In the genomic region with DNA sequence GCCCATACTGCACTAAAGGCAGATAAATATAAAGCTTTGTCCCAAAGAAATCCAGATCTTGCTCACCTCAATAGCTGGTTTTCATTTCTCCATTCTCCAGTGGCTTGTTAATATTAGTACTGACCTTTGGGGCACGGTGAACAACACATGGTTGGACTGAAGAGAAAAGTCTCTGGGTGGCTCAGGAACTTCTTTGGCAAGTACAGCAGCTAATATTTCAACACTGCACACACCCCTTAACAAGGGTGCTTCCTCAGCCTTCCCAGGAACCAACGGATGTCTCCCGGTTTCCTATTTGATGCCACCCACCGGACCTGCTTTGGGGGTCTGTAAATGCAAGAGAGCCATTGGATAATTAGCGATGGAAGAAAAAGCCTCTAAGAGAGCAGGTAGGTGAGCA, we compare ENCODE assay signal across 7 mouse cellular contexts. TPM values are rescaled to one million over a fixed set of nuclear protein-coding genes. Genes with fewer than 3 reads are reported as not detected.
DNase-seq lines count a peak whose midpoint lies in the region; ATAC-seq lines count a peak whose summit lies in the region.

A gene (minus strand): TSS at position 173 of the 400 bp plus-strand sequence.

- peaks cover 13% of the 10 kb centered on the region for H3K36me3 ChIP-seq in megakaryocyte, embryonic 14.5 days (replicated peaks; ENCODE audit: low read length)
- peaks cover 13% of the 10 kb centered on the region for H3K36me3 ChIP-seq in embryonic facial prominence, embryonic 10.5 days (replicated peaks)
- no peaks in the 10 kb centered on the region for H3K36me3 ChIP-seq in hindbrain, embryonic 16.5 days (ENCODE audit: control insufficient read depth, insufficient read depth, low read length)
- H3K36me3 ChIP-seq in midbrain, embryonic 11.5 days (ENCODE audit: control insufficient read depth, insufficient read depth, low read length), result peaks cover 5% of the 10 kb centered on the region; the same call in 1 of the 2 replicates

- 77% methylated on average over 5 of the region's 5 CpGs for WGBS in embryonic facial prominence, embryonic 10.5 days
- 76% methylated on average over 5 of the region's 5 CpGs for WGBS in hindbrain, embryonic 16.5 days
- 77% methylated on average over 5 of the region's 5 CpGs for WGBS in midbrain, embryonic 11.5 days

- peaks cover 24% of the 10 kb centered on the region for H3K27me3 ChIP-seq in megakaryocyte, embryonic 14.5 days (replicated peaks)
- H3K27me3 ChIP-seq in embryonic facial prominence, embryonic 10.5 days (replicated peaks; ENCODE audit: low read depth, poor library complexity, severe bottlenecking), result peaks cover 50% of the 10 kb centered on the region
- H3K27me3 ChIP-seq in hindbrain, embryonic 16.5 days (replicated peaks; ENCODE audit: control insufficient read depth, insufficient read depth, low read length), result no peaks in the 10 kb centered on the region
- no peaks in the 10 kb centered on the region for H3K27me3 ChIP-seq in midbrain, embryonic 11.5 days (ENCODE audit: control insufficient read depth, insufficient read depth, low read length)

- peak within 1 kb of the TSS; percentile 94 for H3K4me3 ChIP-seq in megakaryocyte, embryonic 14.5 days (replicated peaks)
- peak within 1 kb of the TSS; percentile 63; the same call in 1 of the 2 replicates for H3K4me3 ChIP-seq in embryonic facial prominence, embryonic 10.5 days
- no peak within 1 kb of the TSS; the same call in 1 of the 2 replicates for H3K4me3 ChIP-seq in hindbrain, embryonic 16.5 days (ENCODE audit: low read length)
- no peak within 1 kb of the TSS for H3K4me3 ChIP-seq in midbrain, embryonic 11.5 days (ENCODE audit: low read depth, low read length)

- H3K9ac ChIP-seq in hindbrain, embryonic 16.5 days (ENCODE audit: low read depth, low read length), result no peak within 1 kb of the TSS
- H3K9ac ChIP-seq in midbrain, embryonic 11.5 days (ENCODE audit: low read length), result no peak within 1 kb of the TSS

- H3K4me1 ChIP-seq in megakaryocyte, embryonic 14.5 days, result peaks cover 5% of the 10 kb centered on the region; the same call in 1 of the 2 replicates
- H3K4me1 ChIP-seq in embryonic facial prominence, embryonic 10.5 days, result no peaks in the 10 kb centered on the region
- no peaks in the 10 kb centered on the region for H3K4me1 ChIP-seq in hindbrain, embryonic 16.5 days (ENCODE audit: control insufficient read depth, insufficient read depth, low read depth, low read length)
- no peaks in the 10 kb centered on the region for H3K4me1 ChIP-seq in midbrain, embryonic 11.5 days (ENCODE audit: control insufficient read depth, insufficient read depth, low read length)

- peak within 1 kb of the TSS; percentile 61 for H3K4me2 ChIP-seq in hindbrain, embryonic 16.5 days (ENCODE audit: low read length)
- no peak within 1 kb of the TSS for H3K4me2 ChIP-seq in midbrain, embryonic 11.5 days

- ATAC-seq in megakaryocyte, adult 5-6 weeks (ENCODE audit: poor library complexity, severe bottlenecking), result no peak
- no peak for ATAC-seq in hindbrain, embryonic 16.5 days
- no peak for ATAC-seq in midbrain, embryonic 11.5 days (ENCODE audit: low FRiP score)

- H3K9me3 ChIP-seq in megakaryocyte, embryonic 14.5 days, result no peaks in the 10 kb centered on the region
- no peaks in the 10 kb centered on the region for H3K9me3 ChIP-seq in embryonic facial prominence, embryonic 10.5 days
- no peaks in the 10 kb centered on the region for H3K9me3 ChIP-seq in hindbrain, embryonic 16.5 days (ENCODE audit: control insufficient read depth, low read length)
- no peaks in the 10 kb centered on the region for H3K9me3 ChIP-seq in midbrain, embryonic 11.5 days (ENCODE audit: control insufficient read depth, low read length)

- DNase-seq in embryonic facial prominence, embryonic 10.5 days (ENCODE audit: low spot score), result no peak
- DNase-seq in midbrain, embryonic 11.5 days (ENCODE audit: low spot score, missing footprints), result no peak
- no peak for DNase-seq in urinary bladder, postnatal 10 days (ENCODE audit: low spot score)
- DNase-seq in urinary bladder, postnatal 14 days (ENCODE audit: low spot score), result no peak

- H3K27ac ChIP-seq in embryonic facial prominence, embryonic 10.5 days (replicated peaks), result no peak within 1 kb of the TSS
- H3K27ac ChIP-seq in hindbrain, embryonic 16.5 days (ENCODE audit: low read depth, low read length), result no peak within 1 kb of the TSS
- H3K27ac ChIP-seq in midbrain, embryonic 11.5 days (ENCODE audit: low read depth, low read length), result no peak within 1 kb of the TSS

RNA-seq across cellular contexts. Expression of the gene that starts here (rescaled TPM):
- polyA plus RNA-seq in megakaryocyte, embryonic 14.5 days (2012; ENCODE audit: insufficient read depth, low replicate concordance), result 1.2 and 2.2 TPM in 2 replicates
- 8.6 and 11.2 TPM in 2 replicates for total RNA-seq in megakaryocyte, adult 5-6 weeks (2015)
- 4.0 and 7.6 TPM in 2 replicates for total RNA-seq in megakaryocyte, adult 5-6 weeks (2017)
- 31.1 and 32.2 TPM in 2 replicates for polyA plus RNA-seq in embryonic facial prominence, embryonic 10.5 days (2016; fragmentation: Nextera tagmentation; extraction: Ambion mirVana)
- polyA plus RNA-seq in hindbrain, embryonic 16.5 days (2015; fragmentation: Nextera tagmentation; extraction: Ambion mirVana), result 14.8 and 18.1 TPM in 2 replicates
- 20.2 and 21.1 TPM in 2 replicates for polyA plus RNA-seq in midbrain, embryonic 11.5 days (2014; fragmentation: Nextera tagmentation; extraction: Ambion mirVana)

Comparison
In these comparisons a context has a peak if more than half of its experiments do, and no peak if none do; other contexts are left out.
1. H3K4me3 ChIP-seq: peak in megakaryocyte, embryonic 14.5 days (single experiment) and embryonic facial prominence, embryonic 10.5 days (single experiment); none in hindbrain, embryonic 16.5 days (single experiment) and midbrain, embryonic 11.5 days (single experiment).